Mouse (Mus musculus): ENCODE results near the gene Agtr2.
"Not testable (repeated sequence)": the region's sequence is repeated elsewhere in the genome, so short reads cannot be mapped to it uniquely, and the experiment has no call there.

Agtr2 gene

DNA sequence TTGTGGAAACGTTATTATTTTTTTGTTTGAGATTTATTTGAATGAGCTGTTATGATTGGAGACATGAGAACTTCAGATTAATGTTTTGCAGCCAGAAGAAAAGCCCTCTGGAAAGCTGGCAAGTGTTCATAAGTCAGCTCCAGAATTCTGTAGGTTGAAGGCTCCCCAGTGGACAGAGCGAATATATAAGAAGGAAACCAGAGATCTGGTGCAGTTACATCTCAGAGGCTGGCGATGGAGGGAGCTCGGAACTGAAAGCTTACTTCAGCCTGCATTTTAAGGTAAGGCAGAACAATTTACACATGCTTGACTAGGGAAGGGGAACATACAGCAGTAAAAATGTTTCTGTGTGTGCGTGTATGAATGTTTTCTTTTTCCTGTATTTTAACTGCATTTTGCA is at the start of gene Agtr2:
Gene Agtr2 (plus strand): TSS at position 131 of the 400 bp plus-strand sequence.
- DNase-seq (ENCODE audit: low spot score in 2 of 2): no peak

DNA sequence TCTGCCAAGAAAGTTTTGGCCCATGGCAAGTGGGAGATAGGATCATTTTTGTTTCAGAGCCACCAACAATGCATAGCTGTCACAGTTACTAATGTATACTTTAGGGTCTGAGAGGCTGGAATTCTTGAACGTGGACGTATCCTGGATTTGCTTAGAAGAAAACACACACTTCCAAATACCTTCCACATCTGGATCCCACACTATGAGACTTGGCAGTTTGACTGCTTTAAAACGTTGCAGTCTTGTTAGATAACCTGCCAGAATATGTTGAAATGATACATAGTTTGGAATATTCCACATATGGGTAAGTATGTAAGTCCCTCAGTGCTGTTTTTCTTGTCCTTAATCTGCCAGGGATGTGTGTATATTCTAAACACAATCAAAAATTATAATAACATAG is 31.8 kb upstream of the Agtr2 start:
- no peak for DNase-seq (ENCODE audit: low spot score in 2 of 2)

DNA sequence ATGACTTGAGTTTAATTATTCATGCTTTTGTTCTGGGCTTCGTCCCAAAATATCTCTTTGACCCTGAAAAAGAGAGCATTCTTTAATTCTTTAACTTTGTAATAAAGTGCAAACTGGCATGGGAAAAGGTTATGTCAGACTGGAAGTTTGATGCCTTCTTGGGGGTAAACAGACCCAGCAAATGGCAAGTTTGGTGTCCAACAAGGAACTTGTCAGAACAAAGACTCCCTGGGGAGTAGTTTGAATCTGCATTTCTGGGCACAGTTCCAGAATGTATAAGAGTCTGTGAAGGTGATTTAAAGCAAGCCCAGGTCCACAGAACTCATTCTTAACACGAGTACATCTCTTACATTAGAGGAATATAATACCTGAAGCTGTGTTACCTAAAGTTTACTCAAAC is 3.8 kb downstream of the Agtr2 start:
- no peak for DNase-seq (ENCODE audit: low spot score in 2 of 2)

DNA sequence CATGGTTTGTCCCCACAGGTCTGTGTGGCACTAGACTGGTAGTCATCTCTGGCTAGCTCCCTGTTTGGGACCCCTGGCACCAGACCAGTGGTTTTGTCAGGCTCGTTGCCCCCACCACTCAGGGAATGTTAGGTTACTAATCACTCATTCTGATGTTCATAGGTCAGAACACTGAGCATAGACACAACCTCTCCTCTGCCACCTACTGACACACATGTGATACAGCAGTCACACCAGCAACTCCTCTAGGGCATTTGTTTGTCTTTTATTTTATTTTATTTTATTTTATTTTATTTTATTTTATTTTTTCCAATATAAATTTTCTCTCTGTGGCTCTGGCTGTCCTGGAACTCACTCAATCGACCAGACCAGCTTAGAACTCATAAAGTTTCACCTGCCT is 15.9 kb downstream of the Agtr2 start:
- no peak for DNase-seq (ENCODE audit: low spot score in 2 of 2)

DNA sequence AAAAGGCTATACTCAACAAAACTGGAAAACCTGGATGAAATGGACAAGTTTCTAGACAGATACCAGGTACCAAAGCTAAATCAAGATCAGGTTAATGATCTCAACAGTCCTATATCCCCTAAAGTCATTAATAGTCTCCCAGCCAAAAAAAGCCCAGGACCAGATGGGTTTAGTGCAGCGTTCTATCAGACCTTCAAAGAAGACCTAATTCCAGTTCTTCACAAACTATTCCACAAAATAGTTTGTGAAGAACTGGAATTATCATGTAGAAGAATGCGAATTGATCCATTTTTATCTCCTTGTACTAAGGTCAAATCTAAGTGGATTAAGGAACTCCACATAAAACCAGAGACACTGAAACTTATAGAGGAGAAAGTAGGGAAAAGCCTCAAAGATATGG is 23.0 kb downstream of the Agtr2 start:
- not testable (repeated sequence) for DNase-seq (ENCODE audit: low spot score in 2 of 2)

DNA sequence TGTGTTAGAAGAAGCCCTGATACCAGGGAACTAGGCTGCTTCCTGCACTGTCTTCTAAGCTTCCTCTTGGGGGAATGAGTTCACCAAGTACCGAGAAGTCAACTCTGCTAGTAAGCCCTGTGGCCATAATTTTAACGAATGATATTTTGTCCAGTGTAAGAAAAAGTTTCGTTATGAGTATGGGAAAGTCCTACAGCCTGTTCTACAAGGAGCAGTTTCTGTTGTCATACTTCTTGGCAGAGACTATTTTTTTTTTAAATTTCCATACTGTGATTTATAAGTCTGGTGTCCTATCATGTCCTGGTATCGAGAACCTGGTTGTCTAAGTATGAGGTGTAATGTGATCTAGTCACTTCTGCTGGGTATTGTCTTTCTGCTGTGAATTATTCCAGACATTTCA is 38.2 kb downstream of the Agtr2 start:
- DNase-seq (ENCODE audit: low spot score in 2 of 2): no peak

All from thymus, postnatal 10 days (tissue).